Mouse (Mus musculus) layer of hippocampus, postnatal 10 days (tissue): ENCODE measurements at regions not wholly inside any gene's neighbourhood (a gene's known extent, or its start where the extent isn't known, plus 50 kb on each side); places are given as distances from the start of the nearest gene placed in this dataset.

Experiments
- DNase-seq, 2 experiments: peaks; one replicate each; pipeline ENCODE4 v3.0.0; 2021; ENCODE audit warnings: low spot score in 2 of 2

GRCm38 (mm10) chr8:35934115-35934607, 168.6 kb downstream of the Gm19410 start:
- DNase-seq: no peak

DNA sequence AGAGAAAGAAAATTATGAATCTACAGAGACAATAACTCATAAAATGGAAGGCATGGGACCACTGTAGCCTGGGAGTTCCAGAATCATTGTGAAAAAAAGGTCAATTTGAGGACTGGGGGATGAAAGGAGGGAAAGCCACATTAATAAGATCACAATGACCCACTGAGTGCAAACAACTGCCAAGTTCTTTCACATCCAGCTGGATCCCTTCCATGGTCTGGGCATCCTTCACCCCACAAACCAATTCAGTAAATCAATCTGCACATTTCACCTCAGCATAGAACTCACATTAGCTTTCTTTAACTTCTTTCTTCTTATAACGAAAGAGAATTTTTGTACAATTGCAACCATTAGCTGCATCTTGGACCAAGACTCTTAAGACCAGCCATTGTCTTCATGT, 169.4 kb downstream of the Gm19410 start:
- DNase-seq: peak in 1 of 2 experiments; percentile 33

- no peak for DNase-seq
These were observed 173.6 kb downstream of the Gm19410 start for GRCm38 (mm10) chr8:35939199-35939598.

DNA sequence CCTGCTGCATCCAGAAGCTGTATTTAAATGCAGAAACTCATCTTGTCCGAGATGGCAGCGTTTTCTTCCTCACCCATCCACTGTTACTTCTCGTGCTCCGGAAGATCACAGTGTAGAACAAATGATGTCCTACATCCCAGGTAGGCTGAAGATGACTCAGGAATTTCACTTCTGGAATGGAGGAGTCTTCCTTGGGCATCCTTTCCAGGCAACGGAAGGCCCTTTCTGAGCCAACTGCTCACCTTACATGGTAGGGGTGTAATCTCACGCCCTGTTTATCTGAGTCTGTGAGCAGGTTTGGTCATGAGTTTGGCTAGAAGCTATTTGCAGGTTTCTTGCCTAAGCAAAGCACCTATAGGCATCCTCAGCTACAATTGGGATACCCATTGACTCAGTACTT, 176.9 kb downstream of the Gm19410 start:
- no peak for DNase-seq

GRCm38 (mm10) chr8:35943686-35944085, 178.1 kb downstream of the Gm19410 start:
- DNase-seq: no peak

- no peak for DNase-seq
These were observed 178.9 kb downstream of the Gm19410 start for GRCm38 (mm10) chr8:35944461-35944860.

- no peak for DNase-seq
These were observed 180.9 kb downstream of the Gm19410 start for GRCm38 (mm10) chr8:35946539-35946940.

- no peak for DNase-seq
These were observed 182.6 kb downstream of the Gm19410 start for GRCm38 (mm10) chr8:35948146-35948545.

GRCm38 (mm10) chr8:35948751-35949183, 183.2 kb downstream of the Gm19410 start:
- DNase-seq: no peak

DNA sequence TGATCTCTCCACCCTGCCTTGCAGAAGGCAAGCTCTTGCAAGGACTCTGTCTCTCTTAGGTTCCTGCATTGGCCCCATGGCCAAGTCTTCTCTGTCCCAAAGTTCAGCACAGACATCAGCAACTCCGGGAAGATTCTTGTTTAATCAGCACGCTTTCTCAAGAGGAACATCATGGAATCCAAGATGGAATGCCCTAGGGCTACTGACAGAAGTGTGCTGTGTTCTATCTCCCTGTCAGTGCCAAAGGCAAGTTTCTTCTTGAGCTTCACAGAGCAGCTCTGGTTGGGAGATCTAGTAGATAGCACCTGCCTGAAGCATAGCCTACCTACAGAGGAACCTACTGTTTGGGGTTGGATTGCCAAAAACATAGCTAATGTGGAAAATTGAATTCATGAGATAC, 189.9 kb downstream of the Gm19410 start:
- DNase-seq: no peak

DNA sequence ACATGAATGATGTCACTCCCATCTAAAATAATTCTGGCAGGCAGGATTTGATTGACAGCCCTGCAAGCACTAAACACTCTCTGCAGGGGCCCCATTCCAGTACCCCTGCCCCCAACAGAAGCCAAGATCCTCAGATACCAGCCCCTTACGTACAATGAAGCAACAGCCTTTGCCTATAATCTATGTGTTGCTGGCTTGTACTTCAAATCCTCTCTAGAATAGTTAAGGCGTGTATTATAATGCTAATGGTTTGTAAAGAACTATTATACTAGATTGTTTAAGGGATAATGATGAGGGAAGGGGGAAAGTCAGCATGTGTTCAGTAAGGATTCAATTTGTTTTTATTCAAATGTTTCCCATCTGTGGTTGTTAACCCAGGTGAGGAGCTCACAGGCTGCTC, 190.7 kb downstream of the Gm19410 start:
- DNase-seq: no peak

- no peak for DNase-seq
These were observed 193.6 kb downstream of the Gm19410 start for GRCm38 (mm10) chr8:35959201-35959600.

GRCm38 (mm10) chr8:35960867-35961614, 195.5 kb downstream of the Gm19410 start:
- DNase-seq: no peak

DNA sequence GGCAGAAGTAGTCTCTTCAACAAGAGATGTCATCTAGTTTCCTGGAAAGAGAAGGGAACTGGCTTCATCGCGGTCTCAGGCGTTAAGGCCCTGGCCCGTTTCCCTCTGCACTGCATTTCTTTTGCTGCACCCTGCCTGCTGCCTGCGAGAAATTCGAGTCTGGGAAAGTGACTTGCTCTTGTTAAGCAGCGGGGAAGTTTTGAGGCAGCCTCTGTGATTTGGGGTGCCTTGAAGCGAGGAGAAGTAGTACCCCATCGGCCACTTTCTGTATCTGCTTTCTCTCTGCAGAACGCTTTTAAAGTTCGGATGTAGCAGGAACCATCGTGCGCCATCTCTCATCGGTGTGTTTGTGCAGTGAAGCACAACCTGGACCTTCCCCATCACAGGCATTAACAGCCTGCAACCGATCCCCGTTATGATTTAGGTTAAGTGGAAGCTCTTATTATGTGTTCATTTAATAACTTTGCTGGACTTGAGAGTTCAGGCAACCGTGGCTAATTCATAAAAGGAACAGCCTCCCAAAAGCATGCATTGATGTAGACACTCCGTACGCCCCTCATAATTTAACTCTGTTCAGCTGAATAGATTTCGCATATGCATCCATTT, 196.1 kb downstream of the Gm19410 start:
- DNase-seq: no peak

DNA sequence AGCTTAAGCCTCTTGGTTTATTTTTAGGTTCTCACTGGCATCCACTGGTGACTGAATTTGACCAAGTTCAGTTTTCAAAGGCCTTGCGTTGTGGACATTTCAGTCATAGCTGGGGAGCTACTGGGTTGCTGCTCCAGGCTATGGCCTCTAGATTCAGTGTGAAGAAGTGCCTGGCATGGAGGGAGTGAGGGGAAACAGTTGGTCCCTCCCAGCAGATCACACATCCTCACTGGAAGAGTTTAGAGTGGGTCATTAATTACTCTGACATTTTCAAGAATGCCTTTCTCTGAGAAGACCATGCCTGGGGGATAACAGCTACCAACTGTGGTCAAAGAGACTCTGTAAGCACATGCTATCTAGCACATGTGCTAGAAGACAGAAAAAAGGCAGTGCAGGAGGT, 199.3 kb downstream of the Gm19410 start:
- DNase-seq: no peak

GRCm38 (mm10) chr8:35968341-35968740, 202.8 kb downstream of the Gm19410 start:
- no peak for DNase-seq

GRCm38 (mm10) chr8:35971082-35971481, 205.5 kb downstream of the Gm19410 start:
- no peak for DNase-seq

DNA sequence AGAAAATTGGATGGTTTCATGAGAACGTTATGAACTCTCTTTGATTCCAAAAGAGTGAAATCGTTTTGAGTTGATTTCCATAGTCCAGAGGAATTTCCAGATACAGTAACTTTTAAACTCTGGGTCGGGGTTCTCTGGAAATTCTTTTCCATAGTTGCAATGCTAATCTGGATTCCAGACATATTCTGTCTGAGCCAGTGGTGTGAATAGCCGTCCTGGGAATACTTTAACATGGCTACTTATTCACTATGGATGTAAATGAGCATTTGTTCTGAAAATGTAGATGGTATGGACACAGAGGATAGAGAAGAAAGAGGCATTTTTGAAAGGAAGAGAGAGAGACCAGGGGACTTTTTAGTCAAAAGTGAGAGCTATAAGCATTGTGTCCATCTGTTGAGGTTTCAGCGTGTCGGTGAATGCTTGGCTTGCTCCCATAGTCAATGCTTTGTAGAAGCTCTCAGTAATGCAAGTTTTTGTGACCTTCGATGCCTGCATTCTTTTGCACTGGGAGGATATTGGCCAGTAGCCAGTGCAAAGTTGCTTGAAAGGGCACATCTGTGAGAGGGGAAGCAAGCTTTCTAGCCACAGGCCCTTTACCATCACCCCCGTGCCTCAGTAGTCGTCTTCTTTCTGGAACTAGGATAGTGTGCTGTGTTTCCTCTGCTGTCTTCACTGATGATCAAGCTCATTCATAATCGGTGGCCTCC, 208.9 kb downstream of the Gm19410 start:
- no peak for DNase-seq

DNA sequence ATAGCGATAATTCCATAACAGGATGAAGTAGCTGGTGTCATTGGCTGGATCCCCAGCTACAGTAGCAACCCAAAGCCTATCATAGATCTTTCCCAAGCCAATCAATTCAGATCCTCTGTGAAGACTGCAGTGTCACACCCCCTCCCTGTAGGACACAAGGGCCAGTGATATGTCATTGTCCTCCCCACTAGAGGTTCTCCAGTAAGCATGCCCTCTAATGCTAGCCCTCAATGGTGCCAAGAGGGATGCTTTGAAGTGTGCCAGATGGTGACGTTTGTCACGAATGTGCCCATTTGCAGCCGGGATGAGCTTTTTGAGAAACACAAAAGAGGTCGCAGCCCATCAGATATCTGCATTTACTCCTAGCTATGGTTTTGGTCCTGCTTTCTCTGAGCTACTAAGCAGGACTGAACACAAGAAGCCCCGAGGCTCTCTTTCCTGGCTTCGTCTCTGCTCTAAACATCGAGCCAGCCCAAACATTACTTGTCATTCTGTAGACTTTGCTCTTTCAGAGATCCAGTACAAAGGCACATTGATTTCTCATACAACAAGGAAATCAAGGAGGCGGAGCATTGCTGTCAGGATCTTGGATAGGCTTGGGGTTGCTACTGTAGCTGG, 214.2 kb downstream of the Gm19410 start:
- no peak for DNase-seq

GRCm38 (mm10) chr8:35983083-35983482, 217.5 kb downstream of the Gm19410 start:
- DNase-seq: no peak

DNA sequence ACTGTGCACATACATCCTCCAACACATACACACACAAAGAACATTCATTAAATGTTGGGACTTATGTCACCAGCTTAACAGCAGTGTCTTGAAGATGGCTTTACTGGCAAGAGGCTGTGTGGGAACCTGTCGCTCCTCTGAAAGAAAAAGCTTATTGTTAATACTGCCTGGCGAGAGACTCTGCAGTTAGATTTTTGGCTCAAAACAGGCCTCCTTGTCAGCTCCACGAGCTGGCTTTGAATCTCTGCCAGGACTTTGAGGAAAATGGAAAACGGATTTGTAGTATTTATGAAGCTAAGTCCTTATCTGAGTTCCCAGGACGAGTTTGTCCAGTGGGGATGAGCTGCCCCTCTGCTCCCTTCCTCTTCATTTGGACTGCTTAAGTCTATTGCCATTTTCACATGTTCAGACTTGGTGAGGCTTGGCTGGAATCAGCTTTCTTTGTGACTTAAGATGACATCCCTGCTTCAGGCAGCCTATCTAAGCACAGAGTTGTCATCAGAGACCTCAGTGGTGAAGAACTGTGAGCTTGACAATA, 219.6 kb downstream of the Gm19410 start:
- peak in 1 of 2 experiments; percentile 25 for DNase-seq
